Mouse (Mus musculus) limb, embryonic 11.5 days (tissue): Measurements from ENCODE around the gene Mogs. TPM values are rescaled to one million over a fixed set of nuclear protein-coding genes. Genes with fewer than 3 reads are reported as not detected.

Experiments
- ATAC-seq: fragments of 200-750 bp; cut with Nextera tagmentation; 2 replicates; pipeline ENCODE4 v1.8.0; 2017; ENCODE audit warnings: low read depth; ENCODE audit not compliant: insufficient number of reproducible peaks, low FRiP score, low TSS enrichment
- DNase-seq: peaks from one replicate; pipeline ENCODE4 v3.0.0-alpha.2; 2015; ENCODE audit warnings: low spot score
- H3K27ac ChIP-seq: fragments of 300-500 bp; sonication (generic); replicated peaks from 2 replicates; pipeline ENCODE4 v1.5.1; 2014; ENCODE audit warnings: low read depth, mild to moderate bottlenecking, low read length
- H3K27me3 ChIP-seq: fragments of 300-500 bp; sonication (generic); 2 replicates; pipeline ENCODE4 v1.6.1; 2014; ENCODE audit warnings: mild to moderate bottlenecking, low read length, mixed read lengths; ENCODE audit not compliant: control insufficient read depth, insufficient read depth
- H3K36me3 ChIP-seq: fragments of 300-500 bp; sonication (generic); 2 replicates; pipeline ENCODE4 v1.6.1; 2014; ENCODE audit warnings: mild to moderate bottlenecking, low read length, moderate library complexity, mixed read lengths; ENCODE audit not compliant: control insufficient read depth, insufficient read depth
- H3K4me1 ChIP-seq: fragments of 300-500 bp; sonication (generic); 2 replicates; pipeline ENCODE4 v1.6.1; 2014; ENCODE audit warnings: low read length, mixed read lengths; ENCODE audit not compliant: control insufficient read depth, insufficient read depth
- H3K4me2 ChIP-seq: fragments of 300-500 bp; sonication (generic); 2 replicates; pipeline ENCODE4 v1.6.1; 2014; ENCODE audit warnings: low read depth, mild to moderate bottlenecking, moderate library complexity; ENCODE audit not compliant: severe bottlenecking
- H3K4me3 ChIP-seq: fragments of 300-500 bp; sonication (generic); 2 replicates; pipeline ENCODE4 v1.5.1; 2014; ENCODE audit warnings: low read depth, low read length
- H3K9ac ChIP-seq: fragments of 300-500 bp; sonication (generic); 2 replicates; pipeline ENCODE4 v1.6.1; 2014; ENCODE audit warnings: mild to moderate bottlenecking, low read length
- H3K9me3 ChIP-seq: fragments of 300-500 bp; sonication (generic); 2 replicates; pipeline ENCODE4 v1.6.1; 2016; ENCODE audit warnings: low read length; ENCODE audit not compliant: control insufficient read depth
- WGBS: fragments of 180-500 bp; shearing (Covaris S2); extraction: QIAGEN DNeasy Blood & Tissue Kit; methylation state at CpG from one replicate; pipeline ENCODE4 v1.1.7; 2014; 5-methylcytosine and 5-hydroxymethylcytosine counted together
- polyA plus RNA-seq: library from polyadenylated mRNA; unstranded; fragments of >200 nt; fragmentation: Nextera tagmentation; extraction: Ambion mirVana; gene quantifications from 2 replicates; pipeline ENCODE4 v1.2.1, GENCODE M21; 2014

The Mogs gene
- polyA plus RNA-seq, 1 experiment from 2014 or later: 34.7 TPM

DNA sequence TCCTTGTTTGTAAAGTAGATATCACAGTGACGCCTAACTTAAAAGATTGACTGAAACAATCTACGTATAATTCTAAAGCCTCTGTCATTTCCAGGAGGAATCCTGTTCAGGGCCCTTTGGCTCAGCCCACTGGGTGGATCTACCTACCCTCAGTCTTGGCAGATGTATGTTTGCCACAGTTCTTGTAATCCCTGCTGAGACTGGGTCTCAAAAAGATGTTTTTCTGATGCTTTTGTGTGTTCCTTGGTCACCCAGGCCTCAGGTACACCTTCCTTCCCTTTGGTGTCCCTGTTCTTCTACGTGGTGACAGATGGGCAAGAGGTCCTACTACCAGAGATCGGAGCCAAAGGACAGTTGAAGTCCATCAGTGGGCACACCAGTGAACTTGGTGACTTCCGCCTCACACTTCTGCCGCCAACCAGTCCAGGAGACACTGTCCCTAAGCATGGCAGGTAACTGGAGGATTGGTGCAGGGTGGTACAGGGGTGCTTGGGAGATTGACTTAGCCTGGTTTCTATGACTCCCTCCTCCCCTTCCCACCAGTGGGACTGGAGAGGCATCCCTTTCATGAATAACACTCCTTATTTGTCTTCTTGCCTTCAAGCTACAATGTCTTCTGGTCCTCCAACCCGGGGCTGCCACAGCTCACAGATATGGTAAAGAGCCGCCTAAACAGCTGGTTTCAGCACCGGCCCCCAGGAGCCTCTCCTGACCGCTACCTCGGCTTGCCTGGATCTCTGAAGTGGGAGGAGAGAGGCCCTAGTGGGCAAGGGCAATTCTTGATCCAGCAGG lies 1.3 kb downstream of the Mogs start:
- peak overlapping the region; percentile 89 for H3K4me2 ChIP-seq
- H3K4me3 ChIP-seq: peak overlapping the region; percentile 86
- H3K4me1 ChIP-seq: peaks cover 14% of the 10 kb centered on the region; the same call in 1 of the 2 replicates
- no peak overlapping the region for H3K27ac ChIP-seq
- no peaks in the 10 kb centered on the region for H3K9me3 ChIP-seq
- H3K27me3 ChIP-seq: no peaks in the 10 kb centered on the region
- WGBS: 86% methylated on average over 11 of the region's 11 CpGs
- H3K9ac ChIP-seq: peak overlapping the region; percentile 80; the same call in 1 of the 2 replicates
- DNase-seq (no peak), ATAC-seq (no peak)
- peaks cover 13% of the 10 kb centered on the region for H3K36me3 ChIP-seq

DNA sequence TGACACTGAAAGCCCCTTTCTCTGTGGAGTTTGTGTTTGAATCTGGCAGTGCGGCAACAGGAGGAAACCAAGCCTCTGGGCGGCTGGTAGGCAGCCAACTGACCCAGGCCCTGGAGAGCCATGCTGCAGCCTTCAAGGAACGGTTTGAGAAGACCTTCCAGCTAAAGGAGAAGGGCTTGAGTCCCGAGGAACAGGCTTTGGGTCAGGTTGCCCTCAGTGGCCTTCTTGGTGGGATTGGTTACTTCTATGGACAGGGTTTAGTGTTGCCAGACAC lies 1.8 kb downstream of the Mogs start:
- no peak overlapping the region for H3K4me3 ChIP-seq
- ATAC-seq: no peak
- H3K9ac ChIP-seq: no peak overlapping the region
- WGBS: 90% methylated on average over 4 of the region's 4 CpGs
- H3K36me3 ChIP-seq: peaks cover 13% of the 10 kb centered on the region
- no peaks in the 10 kb centered on the region for H3K9me3 ChIP-seq
- no peak overlapping the region for H3K4me2 ChIP-seq
- no peaks in the 10 kb centered on the region for H3K27me3 ChIP-seq
- H3K4me1 ChIP-seq: peaks cover 14% of the 10 kb centered on the region; the same call in 1 of the 2 replicates
- H3K27ac ChIP-seq: no peak overlapping the region
- no peak for DNase-seq

DNA sequence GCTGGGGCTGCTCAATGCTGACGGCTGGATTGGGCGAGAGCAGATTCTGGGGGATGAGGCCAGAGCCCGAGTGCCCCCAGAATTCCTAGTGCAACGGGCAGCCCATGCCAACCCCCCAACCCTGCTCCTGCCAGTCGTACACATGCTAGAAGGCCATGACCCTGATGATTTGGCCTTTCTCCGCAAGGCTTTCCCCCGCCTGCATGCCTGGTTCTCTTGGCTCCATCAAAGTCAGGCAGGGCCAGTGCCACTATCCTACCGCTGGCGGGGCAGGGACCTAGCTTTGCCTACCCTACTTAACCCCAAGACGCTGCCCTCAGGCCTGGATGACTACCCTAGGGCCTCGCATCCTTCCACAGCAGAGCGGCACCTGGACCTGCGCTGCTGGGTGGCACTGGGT lies 2.3 kb downstream of the Mogs start:
- H3K27ac ChIP-seq: no peak overlapping the region
- no peaks in the 10 kb centered on the region for H3K9me3 ChIP-seq
- DNase-seq (no peak), ATAC-seq (no peak)
- H3K27me3 ChIP-seq: no peaks in the 10 kb centered on the region
- H3K9ac ChIP-seq: 0 out of 2 replicates have a peak overlapping the region, but pooled peaks have one; percentile 3
- peaks cover 13% of the 10 kb centered on the region for H3K36me3 ChIP-seq
- 92% methylated on average over 13 of the region's 13 CpGs for WGBS
- H3K4me3 ChIP-seq: no peak overlapping the region
- H3K4me1 ChIP-seq: peaks cover 15% of the 10 kb centered on the region
- no peak overlapping the region for H3K4me2 ChIP-seq

DNA sequence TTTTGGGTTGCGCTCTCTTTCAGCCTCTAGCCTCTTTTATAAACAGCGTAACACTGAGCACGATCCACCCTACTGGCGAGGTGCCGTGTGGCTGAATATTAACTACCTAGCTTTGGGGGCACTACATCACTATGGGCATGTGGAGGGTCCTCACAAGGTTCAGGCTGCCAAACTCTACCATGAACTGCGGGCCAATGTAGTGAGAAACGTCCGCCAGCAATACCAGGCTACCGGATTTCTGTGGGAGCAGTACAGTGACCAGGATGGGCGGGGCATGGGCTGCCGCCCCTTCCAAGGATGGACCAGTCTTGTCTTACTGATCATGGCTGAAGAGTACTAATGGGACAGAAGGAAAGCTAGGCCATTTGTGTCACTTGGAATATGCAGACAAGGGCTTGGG lies 3.1 kb downstream of the Mogs start:
- Histone ChIP-seq H3K27ac (no peak overlapping the region), H3K4me2 (no peak overlapping the region), H3K36me3 (peaks cover 13% of the 10 kb centered on the region), H3K9ac (no peak overlapping the region), H3K9me3 (no peaks in the 10 kb centered on the region), H3K27me3 (no peaks in the 10 kb centered on the region), H3K4me1 (peaks cover 22% of the 10 kb centered on the region), H3K4me3 (no peak overlapping the region)
- ATAC-seq: no peak
- 87% methylated on average over 11 of the region's 11 CpGs for WGBS
- DNase-seq: no peak

DNA sequence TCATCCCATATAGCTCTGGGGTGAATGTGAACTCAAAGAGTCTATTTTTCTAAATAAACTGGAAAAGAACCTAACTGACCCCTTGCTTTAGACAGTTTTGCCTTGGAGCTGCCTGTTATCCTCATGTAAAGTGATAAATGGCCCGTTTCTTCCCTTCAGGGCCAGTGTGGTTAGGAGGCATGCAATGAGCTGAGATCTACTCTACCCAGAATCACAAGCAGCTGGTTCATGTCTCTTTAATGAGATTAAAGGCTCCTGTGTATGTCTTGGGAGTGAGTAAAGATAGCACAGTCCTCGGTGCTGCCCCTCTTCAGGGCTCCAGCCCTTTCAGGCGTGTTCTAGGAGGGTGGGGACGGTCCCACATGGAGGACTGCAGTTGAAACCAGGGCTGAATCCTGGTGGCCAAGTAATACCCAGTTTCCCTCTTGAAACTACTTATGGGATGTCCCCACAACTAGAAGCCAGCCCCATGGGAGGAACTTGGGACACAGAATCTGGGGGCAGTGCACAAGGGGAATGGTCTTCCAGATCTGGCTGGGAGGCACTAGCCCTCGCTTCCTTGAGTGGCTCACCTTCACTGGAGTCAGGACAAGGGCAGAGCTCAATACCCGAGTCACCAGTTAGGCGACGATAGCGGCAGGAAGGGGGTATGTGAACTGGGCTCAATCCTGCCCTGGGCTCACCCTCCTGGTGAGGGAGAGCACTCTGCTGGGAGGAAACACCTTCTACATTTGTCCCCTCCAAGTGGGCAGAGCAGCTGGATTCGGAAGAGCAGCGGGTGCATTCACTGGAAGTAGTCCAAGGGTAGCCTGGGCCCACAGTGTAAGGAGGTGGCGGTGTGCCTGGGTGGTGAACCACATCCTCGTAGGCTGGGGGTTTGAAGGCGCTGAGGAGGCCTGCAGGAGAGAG lies 3.8 kb downstream of the Mogs start:
- Histone ChIP-seq H3K9me3 (no peaks in the 10 kb centered on the region), H3K36me3 (peaks cover 13% of the 10 kb centered on the region), H3K27me3 (no peaks in the 10 kb centered on the region), H3K4me1 (peaks cover 25% of the 10 kb centered on the region), H3K4me3 (no peak overlapping the region), H3K27ac (no peak overlapping the region), H3K4me2 (peak overlapping the region; percentile 84), H3K9ac (no peak overlapping the region)
- WGBS: 87% methylated on average over 14 of the region's 14 CpGs
- DNase-seq (no peak), ATAC-seq (no peak)

DNA sequence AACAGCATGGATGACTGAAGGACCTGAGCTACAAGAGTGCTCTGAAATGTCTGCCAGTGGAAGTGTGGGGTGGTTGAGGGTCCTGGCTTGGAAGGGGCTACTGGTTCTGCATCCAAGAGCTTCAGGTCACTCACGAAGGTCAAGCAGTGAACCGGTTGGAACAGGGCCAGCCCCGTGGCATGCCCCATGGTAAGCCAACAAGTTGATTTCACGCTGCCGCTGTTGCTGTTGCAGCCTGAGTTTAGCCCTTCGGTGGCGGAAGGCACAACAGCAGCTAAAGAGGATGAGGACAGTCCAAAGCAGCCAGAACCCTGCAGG lies 4.4 kb downstream of the Mogs start:
- H3K9me3 ChIP-seq: no peaks in the 10 kb centered on the region
- peak overlapping the region; percentile 87; the same call in 1 of the 2 replicates for H3K4me3 ChIP-seq
- peaks cover 13% of the 10 kb centered on the region for H3K36me3 ChIP-seq
- H3K4me1 ChIP-seq: peaks cover 29% of the 10 kb centered on the region
- H3K27me3 ChIP-seq: no peaks in the 10 kb centered on the region
- H3K9ac ChIP-seq: peak overlapping the region; percentile 23; the same call in 1 of the 2 replicates
- no peak for ATAC-seq
- WGBS: 88% methylated on average over 7 of the region's 7 CpGs
- no peak overlapping the region for H3K27ac ChIP-seq
- peak overlapping the region; percentile 84 for H3K4me2 ChIP-seq
- DNase-seq: no peak

DNA sequence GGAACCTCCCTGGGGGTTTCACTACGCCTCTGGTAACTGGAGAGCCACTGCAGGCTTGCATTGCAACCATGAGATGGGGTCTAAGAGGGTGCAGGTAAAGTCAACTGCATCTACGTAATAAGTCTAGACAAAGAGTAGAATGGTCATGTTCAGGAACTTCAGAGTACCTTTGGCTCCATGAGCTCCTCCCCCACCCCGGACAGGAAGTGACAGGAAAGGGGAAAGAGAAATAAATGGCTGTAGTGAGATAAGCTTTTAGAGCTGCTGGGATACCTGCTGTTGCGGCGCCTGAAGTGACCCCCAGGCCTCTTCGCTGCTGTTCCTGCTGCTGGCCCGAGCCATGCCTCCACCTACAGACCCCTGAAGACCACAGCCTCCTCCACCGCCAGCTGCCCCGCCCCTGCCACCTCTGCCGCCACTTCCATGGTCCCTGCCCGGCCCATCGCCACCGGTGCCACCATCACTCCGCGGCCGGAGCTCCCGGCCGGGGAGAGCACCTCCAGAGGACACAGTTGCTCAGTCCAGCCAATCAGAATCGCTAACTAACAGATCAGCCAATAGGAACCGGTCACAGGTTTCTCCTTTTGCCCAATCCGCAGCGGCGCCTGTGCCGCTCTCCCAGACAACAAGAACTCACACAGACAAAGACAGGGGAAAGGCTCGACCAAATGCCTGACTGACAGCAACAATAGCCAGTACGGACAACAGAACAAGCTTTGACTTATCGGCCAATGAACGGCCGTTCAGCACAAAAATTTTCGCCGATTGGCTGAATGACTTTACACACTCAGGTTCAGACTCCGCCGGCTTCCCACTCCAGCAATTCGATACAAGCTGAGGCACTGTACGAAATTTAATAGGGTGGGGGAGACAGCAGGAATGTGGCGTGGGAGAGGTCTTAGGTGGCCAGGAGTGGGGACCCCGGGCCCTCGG lies 5.9 kb downstream of the Mogs start, which contains the start of gene Wbp1:
Gene Wbp1 (minus strand): TSS at position 630 of the 933 bp plus-strand sequence.
- peak; percentile 94 for ATAC-seq
- H3K4me1 ChIP-seq: peaks cover 32% of the 10 kb centered on the region
- WGBS: under 1% methylated on average over 38 of the region's 38 CpGs

More for the DNA sequence above, 5.9 kb downstream of the Mogs start, which contains the start of gene Wbp1:
- Histone ChIP-seq H3K27me3 (no peaks in the 10 kb centered on the region), H3K9me3 (no peaks in the 10 kb centered on the region), H3K9ac (peak within 1 kb of the TSS; percentile 88), H3K4me3 (peak within 1 kb of the TSS; percentile 87), H3K27ac (peak within 1 kb of the TSS; percentile 97), H3K4me2 (peak within 1 kb of the TSS; percentile 92), H3K36me3 (peaks cover 13% of the 10 kb centered on the region)
- peak; percentile 96 for DNase-seq
